Mouse (Mus musculus) olfactory bulb, adult 2 months (tissue): ENCODE results near the gene Csgalnact2.

Experiments
- CTCF ChIP-seq: fragments of 200-500 bp; IDR thresholded peaks from 2 replicates; pipeline ENCODE4 v1.5.1; 2012; ENCODE audit warnings: low read depth, mild to moderate bottlenecking, low read length, moderate library complexity; ENCODE audit not compliant: insufficient read depth
- POLR2A ChIP-seq: fragments of 200-500 bp; IDR thresholded peaks from 2 replicates; pipeline ENCODE4 v1.6.1; 2012; ENCODE audit warnings: mild to moderate bottlenecking, low read depth, low read length, moderate library complexity; ENCODE audit not compliant: insufficient read depth

- TF ChIP-seq POLR2A (no peak), CTCF (no peak)
These were observed 71.2 kb downstream of the Csgalnact2 start for GRCm38 (mm10) chr6:118067720-118068119.
